Mouse (Mus musculus): ENCODE data around the gene Lpcat3. TPM values are rescaled to one million over a fixed set of nuclear protein-coding genes. Genes with fewer than 3 reads are reported as not detected.
"Not testable (repeated sequence)": the region's sequence is repeated elsewhere in the genome, so short reads cannot be mapped to it uniquely, and the experiment has no call there.

Lpcat3 gene
- polyA plus RNA-seq (2015; fragmentation: Nextera tagmentation; extraction: Ambion mirVana), result 46.1 and 55.0 TPM in 2 replicates

DNA sequence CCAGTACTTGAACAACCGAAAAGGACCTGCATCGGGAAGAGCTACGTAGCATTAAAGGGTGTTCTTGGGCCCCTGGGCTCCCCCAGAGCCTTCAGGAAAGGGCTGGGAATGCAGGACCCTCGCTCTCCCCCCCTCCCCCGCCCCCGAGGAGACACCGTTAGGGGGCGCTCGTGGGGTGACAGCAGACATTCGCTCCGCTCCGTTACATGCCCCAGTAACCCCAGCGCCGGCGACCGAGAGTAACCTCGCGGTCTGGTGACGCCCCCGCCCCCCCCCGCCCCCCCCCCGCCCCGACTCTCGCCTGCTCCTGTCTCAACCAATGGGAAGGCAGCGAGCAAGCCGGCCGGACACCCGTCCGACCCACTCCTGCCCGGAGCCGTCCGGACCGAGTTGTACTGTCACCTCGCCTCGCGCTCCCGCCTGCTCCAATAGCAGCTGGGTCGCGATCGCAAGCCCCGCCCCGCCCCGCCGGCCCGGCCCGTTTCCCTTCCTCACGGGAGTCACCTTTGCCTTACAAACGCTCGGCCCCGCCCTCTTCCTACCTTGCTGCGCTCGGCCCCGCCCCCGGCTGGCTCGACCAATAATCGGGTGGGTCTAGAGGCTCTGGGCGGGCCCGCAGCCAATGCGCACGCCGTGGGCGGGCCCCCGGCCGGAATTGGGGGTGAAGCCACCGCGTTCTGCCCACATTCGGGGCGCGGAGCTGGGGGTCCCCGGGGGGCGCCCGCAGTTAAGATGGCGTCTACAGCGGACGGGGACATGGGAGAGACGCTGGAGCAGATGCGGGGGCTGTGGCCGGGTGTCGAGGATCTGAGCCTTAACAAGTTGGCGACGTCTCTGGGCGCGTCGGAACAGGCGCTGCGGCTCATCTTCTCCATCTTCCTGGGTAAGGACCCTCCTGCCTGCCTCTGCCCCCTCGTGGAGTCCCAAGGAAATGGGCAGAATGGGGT lies at the start of gene Lpcat3:
TSS of gene Lpcat3 (plus strand) at position 551 of the 947 bp plus-strand sequence.
- Histone ChIP-seq H3K27ac (peak within 1 kb of the TSS; percentile 83), H3K9ac (peak within 1 kb of the TSS; percentile 58), H3K9me3 (0 out of 2 replicates have a peak, but pooled peaks cover 3% of the 10 kb centered on the region), H3K4me1 (peaks cover 12% of the 10 kb centered on the region; the same call in 1 of the 2 replicates), H3K4me3 (peak within 1 kb of the TSS; percentile 68), H3K4me2 (peak within 1 kb of the TSS; percentile 72), H3K27me3 (no peaks in the 10 kb centered on the region), H3K36me3 (no peaks in the 10 kb centered on the region)
- WGBS, result under 1% methylated on average over 79 of the region's 87 CpGs
- peak; percentile 98 for ATAC-seq (ENCODE audit: insufficient number of reproducible peaks, low FRiP score, low TSS enrichment, low read depth)

DNA sequence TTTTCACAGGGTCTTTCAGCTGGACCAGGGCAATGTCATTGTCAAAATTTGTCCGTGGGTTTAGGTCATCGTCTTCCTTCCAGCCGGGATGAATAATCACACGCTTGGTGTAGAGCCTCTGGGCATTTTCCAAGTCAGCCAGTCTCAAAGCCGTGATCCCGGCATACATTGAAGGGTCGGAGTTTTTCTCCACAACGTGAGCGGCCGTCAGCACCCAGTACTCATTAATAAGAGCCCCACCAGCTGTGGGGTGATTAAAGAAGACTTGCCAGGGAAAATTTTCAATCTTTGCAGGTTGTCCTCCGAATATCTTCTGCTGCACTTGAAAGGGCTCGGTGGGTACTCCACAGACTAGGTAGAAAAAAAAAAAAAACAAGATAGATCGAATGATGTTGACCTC lies 37.2 kb upstream of the Lpcat3 start:
- no peaks in the 10 kb centered on the region for H3K36me3 ChIP-seq
- 81% methylated on average over 13 of the region's 13 CpGs for WGBS
- ATAC-seq (ENCODE audit: insufficient number of reproducible peaks, low FRiP score, low TSS enrichment, low read depth), result no peak
- no peak overlapping the region for H3K9ac ChIP-seq
- H3K4me3 ChIP-seq, result no peak overlapping the region
- H3K27me3 ChIP-seq, result no peaks in the 10 kb centered on the region
- H3K9me3 ChIP-seq, result no peaks in the 10 kb centered on the region
- no peaks in the 10 kb centered on the region for H3K4me1 ChIP-seq
- no peak overlapping the region for H3K27ac ChIP-seq
- H3K4me2 ChIP-seq, result no peak overlapping the region

DNA sequence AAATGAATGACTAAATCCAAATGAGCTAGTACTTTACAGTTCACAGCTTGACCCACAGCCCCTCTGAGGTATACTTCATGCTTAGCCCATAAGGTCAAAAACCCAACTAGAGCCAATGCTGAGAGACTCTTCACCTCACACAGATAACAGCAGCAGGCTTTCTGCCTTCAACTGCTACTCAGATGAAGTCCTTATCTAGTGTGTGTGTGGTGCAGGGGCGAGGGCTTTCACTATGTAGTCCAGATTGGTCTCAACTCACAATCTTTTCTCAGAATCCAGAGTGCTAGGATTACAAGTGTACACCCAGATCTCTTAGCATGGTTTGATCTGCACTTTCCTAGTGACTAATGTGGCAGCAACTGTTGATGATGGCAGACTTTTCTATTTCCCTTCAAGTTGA lies 36.6 kb upstream of the Lpcat3 start:
- H3K4me1 ChIP-seq; H3K27ac ChIP-seq; H3K4me3 ChIP-seq; ATAC-seq (ENCODE audit: insufficient number of reproducible peaks, low FRiP score, low TSS enrichment, low read depth); H3K36me3 ChIP-seq; H3K9ac ChIP-seq; H3K27me3 ChIP-seq; H3K9me3 ChIP-seq; H3K4me2 ChIP-seq: not testable (repeated sequence)
- WGBS, result 42% methylated on average over 1 of the region's 1 CpGs

DNA sequence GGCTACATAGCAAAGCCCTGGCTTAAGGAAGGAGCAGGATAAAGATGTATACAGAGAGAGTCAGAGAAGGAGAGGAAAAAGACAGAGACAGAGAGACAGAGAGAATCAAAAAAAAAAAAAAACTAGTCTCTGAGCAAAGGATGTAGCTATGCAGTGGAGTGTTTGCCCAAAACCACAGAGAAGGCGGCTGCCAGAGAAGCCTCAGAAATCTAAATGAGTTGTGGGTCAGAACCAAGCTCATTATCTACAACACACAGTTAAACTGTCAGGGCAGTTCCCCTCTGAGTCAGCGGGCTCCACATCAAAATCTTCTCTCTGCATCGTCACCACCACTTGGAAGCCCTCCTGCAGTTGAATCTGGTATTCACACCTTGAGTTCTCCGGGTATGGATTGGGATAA lies 32.1 kb upstream of the Lpcat3 start:
- no peak for ATAC-seq (ENCODE audit: insufficient number of reproducible peaks, low FRiP score, low TSS enrichment, low read depth)
- Histone ChIP-seq H3K4me1 (no peaks in the 10 kb centered on the region), H3K27me3 (no peaks in the 10 kb centered on the region), H3K9me3 (no peaks in the 10 kb centered on the region), H3K36me3 (no peaks in the 10 kb centered on the region), H3K4me3 (no peak overlapping the region), H3K9ac (no peak overlapping the region), H3K4me2 (no peak overlapping the region), H3K27ac (no peak overlapping the region)
- 78% methylated on average over 4 of the region's 4 CpGs for WGBS

DNA sequence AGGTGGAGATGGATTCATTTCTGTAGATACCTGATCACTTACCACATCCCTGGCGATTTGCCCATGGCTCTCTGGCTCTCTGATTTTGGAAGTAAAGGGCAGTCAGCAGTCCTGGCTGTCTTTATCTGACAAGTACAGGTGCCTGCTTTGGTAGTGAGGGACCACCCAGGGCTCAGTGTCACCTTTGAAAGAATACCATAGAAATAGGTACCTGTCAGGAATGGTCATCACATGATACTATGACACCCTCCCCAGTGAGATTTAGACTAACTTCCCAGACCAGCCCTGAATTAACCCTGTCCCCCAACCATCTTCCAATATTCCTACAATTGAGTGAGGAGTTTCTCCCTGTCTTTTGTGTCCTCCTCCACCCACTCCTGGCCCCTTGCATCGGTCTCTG lies 26.8 kb upstream of the Lpcat3 start, which contains the start of gene C1s2:
TSS of gene C1s2 (minus strand) at position 101 of the 400 bp plus-strand sequence.
- WGBS, result 84% methylated on average over 2 of the region's 2 CpGs

DNA sequence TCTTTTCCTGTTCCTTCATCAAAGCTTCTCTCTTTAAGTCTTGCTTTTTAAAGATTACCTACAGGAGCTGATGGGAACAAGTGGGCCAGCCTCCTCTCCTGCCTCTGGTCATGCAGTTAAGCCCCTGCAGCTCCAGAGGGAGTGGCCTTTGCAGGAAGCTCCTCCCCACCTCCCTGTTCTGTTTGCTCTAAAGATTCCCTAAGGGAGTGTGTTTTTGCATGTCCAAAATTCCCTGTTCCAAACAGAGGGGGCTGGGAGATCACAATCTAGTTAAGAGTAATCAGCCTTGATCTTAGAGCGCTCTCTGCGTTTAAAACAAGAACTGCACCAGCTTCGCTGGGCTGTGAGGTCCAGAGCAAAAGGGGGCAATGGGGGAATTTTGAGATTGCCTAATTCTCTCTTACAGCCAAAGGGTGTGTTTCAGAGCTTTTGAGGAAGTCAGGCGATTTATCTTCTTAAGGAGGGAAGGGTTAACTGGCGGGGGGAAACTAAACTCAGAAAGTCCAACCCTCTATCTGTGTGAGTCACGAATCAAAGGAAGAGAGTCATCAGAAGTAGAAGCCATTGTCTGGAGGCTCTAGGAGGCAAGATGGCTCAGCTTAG lies 25.9 kb upstream of the Lpcat3 start:
- not testable (repeated sequence) for H3K4me1 ChIP-seq; H3K9me3 ChIP-seq; H3K27ac ChIP-seq; H3K27me3 ChIP-seq; H3K9ac ChIP-seq; H3K36me3 ChIP-seq; ATAC-seq (ENCODE audit: insufficient number of reproducible peaks, low FRiP score, low TSS enrichment, low read depth); H3K4me2 ChIP-seq; H3K4me3 ChIP-seq
- WGBS, result 37% methylated on average over 6 of the region's 6 CpGs

More for the DNA sequence above, 26.8 kb upstream of the Lpcat3 start, which contains the start of gene C1s2:
- not testable (repeated sequence) for H3K9ac ChIP-seq; H3K36me3 ChIP-seq; ATAC-seq (ENCODE audit: insufficient number of reproducible peaks, low FRiP score, low TSS enrichment, low read depth); H3K4me2 ChIP-seq; H3K9me3 ChIP-seq; H3K4me3 ChIP-seq; H3K27ac ChIP-seq; H3K27me3 ChIP-seq; H3K4me1 ChIP-seq

DNA sequence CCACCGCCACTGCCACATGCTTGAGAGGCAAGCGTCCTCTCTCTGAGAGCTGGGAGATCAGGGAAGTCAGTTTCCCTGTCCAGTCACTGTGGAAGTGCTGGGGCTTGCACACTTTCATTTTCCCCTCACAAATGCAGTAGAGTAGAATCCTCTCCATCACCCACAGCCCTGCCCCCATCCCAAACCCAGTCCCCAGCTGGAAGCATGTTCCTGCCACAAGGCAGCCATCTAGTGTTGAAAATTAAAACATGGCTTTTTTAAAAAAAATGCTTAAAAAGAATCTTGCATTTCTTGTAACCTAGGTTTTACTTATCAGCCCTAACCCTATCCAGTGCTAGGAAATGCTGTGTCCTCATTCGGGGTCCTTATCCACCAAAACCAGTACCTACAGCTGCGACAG lies 22.8 kb upstream of the Lpcat3 start:
- Histone ChIP-seq H3K9ac (no peak overlapping the region), H3K27me3 (no peaks in the 10 kb centered on the region), H3K4me1 (no peaks in the 10 kb centered on the region), H3K9me3 (no peaks in the 10 kb centered on the region), H3K4me3 (no peak overlapping the region), H3K36me3 (no peaks in the 10 kb centered on the region), H3K27ac (no peak overlapping the region), H3K4me2 (no peak overlapping the region)
- WGBS, result 79% methylated on average over 2 of the region's 4 CpGs
- ATAC-seq (ENCODE audit: insufficient number of reproducible peaks, low FRiP score, low TSS enrichment, low read depth), result no peak

DNA sequence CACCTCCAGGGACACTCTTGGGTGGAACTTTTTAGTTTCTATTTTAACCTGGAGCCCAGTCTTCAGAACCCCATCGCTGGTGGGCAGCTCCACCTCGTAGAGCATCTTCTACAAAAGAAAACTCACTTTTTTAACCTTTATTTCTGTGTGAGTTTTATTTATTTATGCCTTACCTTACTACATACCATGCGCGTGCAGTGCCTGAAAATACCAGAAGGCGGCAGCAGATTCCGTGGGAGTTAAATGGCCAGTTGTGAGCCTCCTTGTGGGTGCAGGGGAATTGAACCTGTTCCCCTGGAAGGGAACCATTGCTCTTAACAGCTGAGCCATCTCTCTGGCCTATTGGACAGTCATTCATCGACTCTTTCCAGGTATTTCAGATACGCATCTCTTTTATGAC lies 21.8 kb upstream of the Lpcat3 start:
- no peak for ATAC-seq (ENCODE audit: insufficient number of reproducible peaks, low FRiP score, low TSS enrichment, low read depth)
- H3K27me3 ChIP-seq, result no peaks in the 10 kb centered on the region
- H3K36me3 ChIP-seq, result no peaks in the 10 kb centered on the region
- no peak overlapping the region for H3K4me3 ChIP-seq
- WGBS, result 33% methylated on average over 8 of the region's 8 CpGs
- no peaks in the 10 kb centered on the region for H3K4me1 ChIP-seq
- H3K9me3 ChIP-seq, result no peaks in the 10 kb centered on the region
- no peak overlapping the region for H3K4me2 ChIP-seq
- no peak overlapping the region for H3K27ac ChIP-seq
- no peak overlapping the region for H3K9ac ChIP-seq

DNA sequence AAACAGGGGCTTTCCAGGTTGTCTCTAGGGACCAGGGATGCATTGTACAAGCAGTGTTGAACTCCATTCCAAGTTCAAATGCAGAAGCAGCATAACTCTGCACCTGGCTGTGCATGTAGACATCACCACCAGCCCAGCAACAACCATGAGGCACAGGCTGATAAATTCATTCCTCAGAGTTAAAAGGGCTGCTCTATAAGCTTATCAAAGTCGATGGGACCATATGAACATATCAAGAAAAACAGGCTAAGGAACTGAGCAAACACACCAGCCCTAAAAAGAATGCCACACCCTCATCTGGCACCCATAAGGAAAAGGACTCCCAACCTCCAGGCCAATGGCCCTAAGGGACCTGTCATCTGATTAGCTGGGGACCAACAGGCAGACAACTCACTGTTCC lies 16.4 kb upstream of the Lpcat3 start:
- ATAC-seq (ENCODE audit: insufficient number of reproducible peaks, low FRiP score, low TSS enrichment, low read depth), result no peak
- H3K4me1 ChIP-seq, result no peaks in the 10 kb centered on the region
- H3K9me3 ChIP-seq, result no peaks in the 10 kb centered on the region
- H3K27me3 ChIP-seq, result no peaks in the 10 kb centered on the region
- WGBS, result 69% methylated on average over 1 of the region's 1 CpGs
- H3K36me3 ChIP-seq, result no peaks in the 10 kb centered on the region
- H3K4me2 ChIP-seq, result no peak overlapping the region
- no peak overlapping the region for H3K9ac ChIP-seq
- no peak overlapping the region for H3K4me3 ChIP-seq
- H3K27ac ChIP-seq, result no peak overlapping the region

DNA sequence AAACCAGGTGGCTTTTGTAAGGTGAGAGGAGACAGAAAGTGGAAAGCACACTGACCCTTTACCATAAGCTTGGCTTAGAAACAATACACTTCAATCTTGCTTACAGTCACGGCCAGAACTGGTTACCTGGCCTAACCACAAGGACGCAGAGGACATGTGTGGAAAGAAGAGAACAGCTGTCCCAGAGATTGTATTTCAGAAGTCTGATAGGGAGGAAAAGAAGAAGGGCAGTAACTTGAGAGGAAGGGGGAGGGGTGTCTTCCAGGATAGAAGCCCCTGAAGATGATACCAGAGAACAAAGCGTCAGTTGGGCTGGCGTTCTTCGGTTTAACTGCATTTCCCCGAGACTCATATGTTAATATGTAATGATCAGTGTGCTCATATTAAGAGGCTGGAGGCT lies 6.9 kb upstream of the Lpcat3 start:
- 0 out of 2 replicates have a peak, but pooled peaks cover 3% of the 10 kb centered on the region for H3K9me3 ChIP-seq
- no peaks in the 10 kb centered on the region for H3K27me3 ChIP-seq
- no peak for ATAC-seq (ENCODE audit: insufficient number of reproducible peaks, low FRiP score, low TSS enrichment, low read depth)
- no peak overlapping the region for H3K27ac ChIP-seq
- no peaks in the 10 kb centered on the region for H3K36me3 ChIP-seq
- no peaks in the 10 kb centered on the region for H3K4me1 ChIP-seq
- 58% methylated on average over 6 of the region's 6 CpGs for WGBS
- H3K9ac ChIP-seq, result no peak overlapping the region
- no peak overlapping the region for H3K4me2 ChIP-seq
- H3K4me3 ChIP-seq, result no peak overlapping the region

DNA sequence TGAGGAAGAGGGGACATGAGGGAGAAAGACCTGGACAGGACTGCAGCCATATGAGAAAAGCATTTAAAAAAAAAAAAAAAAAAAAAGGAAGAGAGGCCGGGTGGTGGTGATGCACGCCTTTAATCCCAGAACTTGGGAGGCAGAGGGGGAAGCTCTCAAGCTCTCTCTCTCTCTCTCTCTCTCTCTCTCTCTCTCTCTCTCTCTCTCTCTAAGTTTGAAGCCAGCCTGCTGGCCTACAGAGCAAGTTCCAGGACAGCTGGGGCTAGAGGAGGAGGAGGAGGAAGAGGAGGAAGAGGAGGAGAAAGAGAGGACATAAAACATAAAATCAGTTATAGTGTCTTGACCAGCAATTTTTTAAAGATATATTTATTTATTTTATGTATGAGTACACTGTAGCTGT lies 4.8 kb upstream of the Lpcat3 start:
- H3K27me3 ChIP-seq, result no peaks in the 10 kb centered on the region
- 63% methylated on average over 2 of the region's 2 CpGs for WGBS
- H3K27ac ChIP-seq, result no peak overlapping the region
- no peak for ATAC-seq (ENCODE audit: insufficient number of reproducible peaks, low FRiP score, low TSS enrichment, low read depth)
- 0 out of 2 replicates have a peak, but pooled peaks cover under 1% of the 10 kb centered on the region for H3K4me1 ChIP-seq
- H3K9me3 ChIP-seq, result 0 out of 2 replicates have a peak, but pooled peaks cover 3% of the 10 kb centered on the region
- H3K4me3 ChIP-seq, result no peak overlapping the region
- H3K36me3 ChIP-seq, result no peaks in the 10 kb centered on the region
- H3K4me2 ChIP-seq, result no peak overlapping the region
- no peak overlapping the region for H3K9ac ChIP-seq
